ENCODE assay signal across 18 mouse cellular contexts in genomic region chr16:4520673-4521072, GRCm38 (mm10). TPM values are rescaled to one million over a fixed set of nuclear protein-coding genes. Genes with fewer than 3 reads are reported as not detected.
A peak's percentile ranks its signal among the peaks of the same experiment; 100 is the strongest.
DNase-seq lines count a peak whose midpoint lies in the region; ATAC-seq and TF ChIP-seq lines count a peak whose summit lies in the region.
"Had no signal": no experiment of that assay in that cellular context is flagged by ENCODE, and none has a peak within 500 bp of the region (broad histone marks: within the 10 kb centered on the region; RNA-seq: fewer than 3 reads in every experiment).

No protein-coding gene starts in this region.

- no peaks in the 10 kb centered on the region for H3K27me3 ChIP-seq in heart, embryonic 11.5 days (ENCODE audit: control insufficient read depth, insufficient read depth, low read length)
- no peaks in the 10 kb centered on the region for H3K27me3 ChIP-seq in heart, embryonic 15.5 days
- no peaks in the 10 kb centered on the region for H3K27me3 ChIP-seq in heart, postnatal 0 days (ENCODE audit: control insufficient read depth, insufficient read depth, low read length)
- H3K27me3 ChIP-seq: embryonic facial prominence, embryonic 12.5 days; forebrain, embryonic 15.5 days; intestine, embryonic 15.5 days had no signal

- TF ChIP-seq EP300 in heart, postnatal 0 days (IDR thresholded peaks at IDR 0.05; ENCODE audit: low read depth), result no peak

- H3K9ac ChIP-seq in heart, embryonic 11.5 days (ENCODE audit: low read depth, low read length), result peak overlapping the region; percentile 80
- peak overlapping the region; percentile 61 for H3K9ac ChIP-seq in heart, embryonic 15.5 days
- H3K9ac ChIP-seq in heart, postnatal 0 days (replicated peaks; ENCODE audit: low read depth, low read length), result peak overlapping the region; percentile 92
- H3K9ac ChIP-seq: embryonic facial prominence, embryonic 12.5 days; forebrain, embryonic 15.5 days; hindbrain, embryonic 14.5 days; intestine, embryonic 15.5 days had no signal

- peak overlapping the region; percentile 45 for H3K4me3 ChIP-seq in heart, embryonic 11.5 days (ENCODE audit: low read depth, low read length)
- H3K4me3 ChIP-seq in heart, embryonic 15.5 days, result peak overlapping the region; percentile 58
- no peak overlapping the region; the same call in 1 of the 2 replicates for H3K4me3 ChIP-seq in brown adipose tissue, adult 24 weeks (ENCODE audit: insufficient read depth, low read depth, low read length)
- peak overlapping the region; percentile 69 for H3K4me3 ChIP-seq in heart, postnatal 0 days (ENCODE audit: low read depth, low read length)
- H3K4me3 ChIP-seq: embryonic facial prominence, embryonic 12.5 days; forebrain, embryonic 15.5 days; hindbrain, embryonic 10.5 days; intestine, embryonic 15.5 days had no signal

- H3K4me2 ChIP-seq in heart, embryonic 11.5 days, result peak overlapping the region; percentile 65
- peak overlapping the region; percentile 61 for H3K4me2 ChIP-seq in heart, embryonic 15.5 days
- H3K4me2 ChIP-seq in heart, postnatal 0 days (ENCODE audit: low read depth, low read length), result peak overlapping the region; percentile 70
- H3K4me2 ChIP-seq: embryonic facial prominence, embryonic 12.5 days; forebrain, embryonic 15.5 days; hindbrain, embryonic 14.5 days; intestine, embryonic 15.5 days had no signal

- no peaks in the 10 kb centered on the region for H3K9me3 ChIP-seq in heart, embryonic 11.5 days (replicated peaks; ENCODE audit: control insufficient read depth, low read length)
- no peaks in the 10 kb centered on the region for H3K9me3 ChIP-seq in heart, embryonic 15.5 days (replicated peaks)
- H3K9me3 ChIP-seq in heart, postnatal 0 days (replicated peaks; ENCODE audit: control insufficient read depth, low read length), result no peaks in the 10 kb centered on the region
- H3K9me3 ChIP-seq: embryonic facial prominence, embryonic 12.5 days; forebrain, embryonic 15.5 days; hindbrain, embryonic 10.5 days; intestine, embryonic 15.5 days had no signal

- intact Hi-C loops in heart, postnatal 14 days (cut with DNase I), result no loop called here

- no peaks in the 10 kb centered on the region for H3K36me3 ChIP-seq in heart, embryonic 11.5 days (ENCODE audit: control insufficient read depth, insufficient read depth, low read length)
- H3K36me3 ChIP-seq in heart, embryonic 15.5 days, result no peaks in the 10 kb centered on the region
- H3K36me3 ChIP-seq in heart, postnatal 0 days (replicated peaks; ENCODE audit: control insufficient read depth, insufficient read depth, low read length), result no peaks in the 10 kb centered on the region
- H3K36me3 ChIP-seq: embryonic facial prominence, embryonic 12.5 days; forebrain, embryonic 15.5 days; hindbrain, embryonic 10.5 days; intestine, embryonic 15.5 days had no signal

- DNase-seq in heart, postnatal 14 days, result no peak
- no peak for DNase-seq in heart, adult 9 months (ENCODE audit: low spot score in 2 of 2)
- peak; percentile 66 for DNase-seq in heart, postnatal 0 days (ENCODE audit: low spot score)
- no peak for DNase-seq in embryo, embryonic 11 days
- DNase-seq: adrenal gland, adult 2 months; adrenal gland, postnatal 25 days; cerebellum, adult 2 months; cerebellum, postnatal 10 days; gastrocnemius, postnatal 10 days; kidney, adult 18-20 months had no signal

- no peak for ATAC-seq in heart, embryonic 11.5 days (replicated peaks; ENCODE audit: insufficient number of reproducible peaks, low FRiP score, low TSS enrichment)
- ATAC-seq in heart, embryonic 15.5 days (replicated peaks; ENCODE audit: insufficient number of reproducible peaks, insufficient read depth, low FRiP score, low read depth), result no peak
- ATAC-seq in heart, postnatal 0 days (ENCODE audit: insufficient read depth, low read depth), result 0 out of 2 replicates have a peak, but pooled peaks have one; percentile 15
- ATAC-seq: forebrain, embryonic 15.5 days; intestine, embryonic 15.5 days had no signal

- peaks cover 28% of the 10 kb centered on the region for H3K4me1 ChIP-seq in heart, embryonic 11.5 days (ENCODE audit: control insufficient read depth, insufficient read depth, low read length)
- H3K4me1 ChIP-seq in heart, embryonic 15.5 days (replicated peaks), result peaks cover 42% of the 10 kb centered on the region
- H3K4me1 ChIP-seq in brown adipose tissue, adult 24 weeks (ENCODE audit: control insufficient read depth, insufficient read depth, insufficient read length, low read length), result peaks cover 5% of the 10 kb centered on the region
- H3K4me1 ChIP-seq in heart, postnatal 0 days (ENCODE audit: control insufficient read depth, insufficient read depth), result peaks cover 6% of the 10 kb centered on the region; the same call in 1 of the 2 replicates
- H3K4me1 ChIP-seq: intestine, embryonic 15.5 days had no signal

- no peak for TF ChIP-seq CTCF in heart, postnatal 0 days (IDR thresholded peaks at IDR 0.05; ENCODE audit: low read depth)

- H3K27ac ChIP-seq in heart, embryonic 11.5 days (ENCODE audit: low read depth, low read length), result peak overlapping the region; percentile 99
- peak overlapping the region; percentile 97 for H3K27ac ChIP-seq in heart, embryonic 15.5 days
- H3K27ac ChIP-seq in brown adipose tissue, adult 24 weeks (replicated peaks; ENCODE audit: low read depth, low read length), result peak overlapping the region; percentile 84; the same call in 1 of the 2 replicates
- H3K27ac ChIP-seq in heart, postnatal 0 days (ENCODE audit: low read depth), result peak overlapping the region; percentile 99
- H3K27ac ChIP-seq: forebrain, embryonic 15.5 days; hindbrain, embryonic 10.5 days; hindbrain, embryonic 14.5 days; intestine, embryonic 15.5 days had no signal

- WGBS in heart, embryonic 11.5 days (ENCODE audit: insufficient replicate concordance), result 52% methylated on average over 8 of the region's 8 CpGs
- WGBS in heart, embryonic 15.5 days, result 48% methylated on average over 8 of the region's 8 CpGs
- 31% methylated on average over 8 of the region's 8 CpGs for WGBS in heart, postnatal 0 days

RNA-seq across cellular contexts. Expression of gene Srl, which starts 20.9 kb away (rescaled TPM):
- 147 and 191 TPM in 2 replicates for polyA plus RNA-seq in heart, embryonic 11.5 days (2014; fragmentation: Nextera tagmentation; extraction: Ambion mirVana)
- total RNA-seq in heart, postnatal 14 days (2021), result 1,000 to 10,000 TPM; 1,039 to 1,112 TPM
- polyA plus RNA-seq in heart, embryonic 15.5 days (2015; fragmentation: Nextera tagmentation; extraction: Ambion mirVana), result 227 and 253 TPM in 2 replicates
- 17.3 and 26.8 TPM in 2 replicates for polyA plus RNA-seq in brown adipose tissue, adult 24 weeks (2012; ENCODE audit: insufficient read depth, insufficient read length, missing spikeins)
- 910 and 974 TPM in 2 replicates for total RNA-seq in heart, postnatal 0 days (2014; rRNA removed; ENCODE audit: low replicate concordance)
- 346 and 419 TPM in 2 replicates for polyA plus RNA-seq in heart, postnatal 0 days (2015; fragmentation: Nextera tagmentation; extraction: Ambion mirVana)

RNA-seq across cellular contexts. Expression of gene Tfap4, which starts 39.0 kb away (rescaled TPM):
- polyA plus RNA-seq in heart, embryonic 11.5 days (2014; fragmentation: Nextera tagmentation; extraction: Ambion mirVana), result 7.3 and 9.4 TPM in 2 replicates
- 1 to 10 TPM; 3.0 to 3.1 TPM for total RNA-seq in heart, postnatal 14 days (2021)
- polyA plus RNA-seq in heart, embryonic 15.5 days (2015; fragmentation: Nextera tagmentation; extraction: Ambion mirVana), result 5.6 and 7.1 TPM in 2 replicates
- polyA plus RNA-seq in brown adipose tissue, adult 24 weeks (2012; ENCODE audit: insufficient read depth, insufficient read length, missing spikeins), result 3.2 and 3.3 TPM in 2 replicates
- total RNA-seq in heart, postnatal 0 days (2014; rRNA removed; ENCODE audit: low replicate concordance), result 2.6 and 6.3 TPM in 2 replicates
- 2.9 and 3.4 TPM in 2 replicates for polyA plus RNA-seq in heart, postnatal 0 days (2015; fragmentation: Nextera tagmentation; extraction: Ambion mirVana)
